Mouse (Mus musculus): Measurements from ENCODE around the gene Omt2b. TPM values are rescaled to one million over a fixed set of nuclear protein-coding genes. Genes with fewer than 3 reads are reported as not detected.
A peak's percentile ranks its signal among the peaks of the same experiment; 100 is the strongest.

The Omt2b gene
- polyA plus RNA-seq, 1 experiment from 2014 or later = not detected

- Histone ChIP-seq H3K4me3 (replicated peaks) (no peak overlapping the region), H3K4me2 (no peak overlapping the region), H3K36me3 (no peaks in the 10 kb centered on the region), H3K9me3 (replicated peaks) (no peaks in the 10 kb centered on the region), H3K9ac (no peak overlapping the region), H3K27ac (no peak overlapping the region), H3K4me1 (replicated peaks) (no peaks in the 10 kb centered on the region), H3K27me3 (no peaks in the 10 kb centered on the region)
- WGBS (ENCODE audit: insufficient replicate concordance) = 73% methylated on average over 7 of the region's 7 CpGs
- ATAC-seq (ENCODE audit: low read depth) = no peak
- DNase-seq = no peak
These were observed 42.4 kb downstream of the Omt2b start for GRCm38 (mm10) chr9:78369786-78370185.

- H3K27ac ChIP-seq = no peak overlapping the region
- ATAC-seq (ENCODE audit: low read depth) (no peak), DNase-seq (no peak)
- H3K36me3 ChIP-seq = no peaks in the 10 kb centered on the region
- H3K27me3 ChIP-seq = peaks cover 3% of the 10 kb centered on the region; the same call in 1 of the 2 replicates
- H3K9ac ChIP-seq = no peak overlapping the region
- no peaks in the 10 kb centered on the region for H3K4me1 ChIP-seq (replicated peaks)
- H3K9me3 ChIP-seq (replicated peaks) = no peaks in the 10 kb centered on the region
- H3K4me3 ChIP-seq (replicated peaks) = no peak overlapping the region
- H3K4me2 ChIP-seq = no peak overlapping the region
- WGBS (ENCODE audit: insufficient replicate concordance) = 68% methylated on average over 3 of the region's 3 CpGs
These were observed 44.1 kb downstream of the Omt2b start for GRCm38 (mm10) chr9:78371441-78371840.

- no peaks in the 10 kb centered on the region for H3K9me3 ChIP-seq (replicated peaks)
- ATAC-seq (ENCODE audit: low read depth) (no peak), DNase-seq (no peak)
- no peak overlapping the region for H3K4me2 ChIP-seq
- H3K9ac ChIP-seq = no peak overlapping the region
- H3K27ac ChIP-seq = no peak overlapping the region
- H3K36me3 ChIP-seq = no peaks in the 10 kb centered on the region
- H3K4me3 ChIP-seq (replicated peaks) = no peak overlapping the region
- no peaks in the 10 kb centered on the region for H3K4me1 ChIP-seq (replicated peaks)
- WGBS (ENCODE audit: insufficient replicate concordance) = 61% methylated on average over 10 of the region's 10 CpGs
- H3K27me3 ChIP-seq = peaks cover 9% of the 10 kb centered on the region
These were observed 45.6 kb downstream of the Omt2b start for GRCm38 (mm10) chr9:78372827-78373504.

GRCm38 (mm10) chr9:78374397-78374796, 47.0 kb downstream of the Omt2b start:
- Histone ChIP-seq H3K4me2 (no peak overlapping the region), H3K4me3 (replicated peaks) (no peak overlapping the region), H3K4me1 (replicated peaks) (no peaks in the 10 kb centered on the region), H3K36me3 (no peaks in the 10 kb centered on the region), H3K27me3 (peaks cover 22% of the 10 kb centered on the region), H3K9ac (no peak overlapping the region), H3K9me3 (replicated peaks) (no peaks in the 10 kb centered on the region), H3K27ac (no peak overlapping the region)
- WGBS (ENCODE audit: insufficient replicate concordance) = 45% methylated on average over 5 of the region's 5 CpGs
- ATAC-seq (ENCODE audit: low read depth) (no peak), DNase-seq (no peak)

DNA sequence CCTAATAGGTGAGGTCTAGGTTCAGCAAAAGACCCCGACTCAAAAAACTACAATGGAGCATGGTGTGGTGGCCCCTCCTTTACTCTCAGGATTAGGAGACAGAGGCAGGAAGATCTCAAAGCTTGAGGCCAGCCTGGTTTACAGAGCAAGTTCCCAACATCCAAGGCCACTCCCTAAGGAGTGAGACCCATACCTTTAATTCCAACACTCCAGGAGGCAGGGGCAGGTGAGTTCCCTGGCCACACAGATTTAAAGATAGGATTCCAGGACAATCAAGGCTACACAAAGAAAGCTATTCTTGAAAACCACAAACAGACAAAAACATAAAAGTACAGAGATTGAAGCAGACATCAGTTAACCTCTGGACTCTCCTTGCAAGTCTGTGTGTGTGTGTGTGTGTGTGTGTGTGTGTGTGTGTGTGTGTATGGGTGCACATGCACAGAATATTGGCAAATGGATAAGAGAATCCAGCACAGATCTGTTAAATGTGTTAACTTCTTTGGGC, 47.5 kb downstream of the Omt2b start:
- ATAC-seq (ENCODE audit: low read depth) (no peak), DNase-seq (no peak)
- WGBS (ENCODE audit: insufficient replicate concordance) = 48% methylated on average over 1 of the region's 1 CpGs
- H3K4me1 ChIP-seq (replicated peaks) = no peaks in the 10 kb centered on the region
- peaks cover 27% of the 10 kb centered on the region for H3K27me3 ChIP-seq
- no peak overlapping the region for H3K4me3 ChIP-seq (replicated peaks)
- H3K4me2 ChIP-seq = no peak overlapping the region
- no peaks in the 10 kb centered on the region for H3K9me3 ChIP-seq (replicated peaks)
- no peak overlapping the region for H3K27ac ChIP-seq
- H3K9ac ChIP-seq = no peak overlapping the region
- H3K36me3 ChIP-seq = no peaks in the 10 kb centered on the region

GRCm38 (mm10) chr9:78375486-78375885, 48.1 kb downstream of the Omt2b start:
- Histone ChIP-seq H3K36me3 (no peaks in the 10 kb centered on the region), H3K4me2 (no peak overlapping the region), H3K9me3 (replicated peaks) (no peaks in the 10 kb centered on the region), H3K4me3 (replicated peaks) (no peak overlapping the region), H3K27ac (no peak overlapping the region), H3K27me3 (peaks cover 29% of the 10 kb centered on the region), H3K4me1 (replicated peaks) (no peaks in the 10 kb centered on the region), H3K9ac (no peak overlapping the region)
- ATAC-seq (ENCODE audit: low read depth) = no peak
- DNase-seq = no peak
- WGBS (ENCODE audit: insufficient replicate concordance) = 63% methylated on average over 4 of the region's 4 CpGs

DNA sequence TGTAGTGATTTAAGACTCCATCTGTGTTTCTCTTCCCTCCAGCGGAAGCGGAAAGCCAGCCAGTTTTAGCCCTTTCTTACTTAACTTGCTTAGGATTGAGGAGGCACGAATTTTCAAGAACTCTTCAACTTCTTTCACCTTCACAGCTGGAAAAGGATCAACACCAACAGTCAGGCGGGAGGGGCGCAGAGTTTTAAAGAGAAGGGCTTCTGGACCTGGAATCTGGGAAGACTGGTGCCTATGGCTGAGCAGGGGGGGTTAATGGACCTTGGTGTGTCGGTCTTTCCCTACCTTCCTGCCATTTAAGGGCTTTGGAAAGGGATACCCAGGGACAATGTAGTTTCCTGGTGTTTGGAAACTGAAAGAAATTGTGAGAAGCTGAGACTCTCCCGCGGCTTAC, 50.2 kb downstream of the Omt2b start:
- no peak overlapping the region for H3K27ac ChIP-seq
- ATAC-seq (ENCODE audit: low read depth) (no peak), DNase-seq (no peak)
- H3K36me3 ChIP-seq = no peaks in the 10 kb centered on the region
- H3K27me3 ChIP-seq = peaks cover 29% of the 10 kb centered on the region
- no peak overlapping the region for H3K4me2 ChIP-seq
- no peak overlapping the region for H3K9ac ChIP-seq
- H3K4me1 ChIP-seq (replicated peaks) = no peaks in the 10 kb centered on the region
- H3K4me3 ChIP-seq (replicated peaks) = no peak overlapping the region
- no peaks in the 10 kb centered on the region for H3K9me3 ChIP-seq (replicated peaks)
- WGBS (ENCODE audit: insufficient replicate concordance) = 40% methylated on average over 8 of the region's 8 CpGs

GRCm38 (mm10) chr9:78378113-78378785, 50.9 kb downstream of the Omt2b start, which contains the start of gene Ooep:
Ooep (minus strand) TSS chr9:78378725.
- Histone ChIP-seq H3K9me3 (replicated peaks) (no peaks in the 10 kb centered on the region), H3K9ac (no peak within 1 kb of the TSS), H3K27ac (no peak within 1 kb of the TSS), H3K36me3 (no peaks in the 10 kb centered on the region), H3K27me3 (peaks cover 29% of the 10 kb centered on the region), H3K4me3 (replicated peaks) (no peak within 1 kb of the TSS; the same call in 1 of the 2 replicates), H3K4me2 (peak within 1 kb of the TSS; percentile 43), H3K4me1 (replicated peaks) (no peaks in the 10 kb centered on the region)
- WGBS (ENCODE audit: insufficient replicate concordance) = 6% methylated on average over 23 of the region's 23 CpGs
- DNase-seq = no peak
- no peak for ATAC-seq (ENCODE audit: low read depth)

Other genes starting within 250 kb of the Omt2b start
- 68.7 and 72.5 TPM in 2 replicates for gene Fbxo9, start 218.5 kb upstream of the Omt2b start, polyA plus RNA-seq (2015; fragmentation: Nextera tagmentation; extraction: Ambion mirVana)
- 4.7 and 6.7 TPM in 2 replicates for gene Ick, start 218.4 kb upstream of the Omt2b start, polyA plus RNA-seq (2015; fragmentation: Nextera tagmentation; extraction: Ambion mirVana)
- 23.3 and 27.8 TPM in 2 replicates for gene Gsta4, start 144.8 kb upstream of the Omt2b start, polyA plus RNA-seq (2015; fragmentation: Nextera tagmentation; extraction: Ambion mirVana)
- gene Gsta1, start 96.9 kb upstream of the Omt2b start, polyA plus RNA-seq (2015; fragmentation: Nextera tagmentation; extraction: Ambion mirVana) = 0.17 TPM in 1 of 2 replicates, not detected in the other
- gene Gm3776, start 70.5 kb upstream of the Omt2b start, polyA plus RNA-seq (2015; fragmentation: Nextera tagmentation; extraction: Ambion mirVana) = not detected in 2 replicates
- not detected in 2 replicates for gene Gm10639, start 37.7 kb upstream of the Omt2b start, polyA plus RNA-seq (2015; fragmentation: Nextera tagmentation; extraction: Ambion mirVana)
- not detected in 2 replicates for gene Omt2a, start 12.8 kb upstream of the Omt2b start, polyA plus RNA-seq (2015; fragmentation: Nextera tagmentation; extraction: Ambion mirVana)
- gene Gsta2, start 28.2 kb downstream of the Omt2b start, polyA plus RNA-seq (2015; fragmentation: Nextera tagmentation; extraction: Ambion mirVana) = 0.23 TPM in 1 of 2 replicates, not detected in the other
- gene Dppa5a, start 40.6 kb downstream of the Omt2b start, polyA plus RNA-seq (2015; fragmentation: Nextera tagmentation; extraction: Ambion mirVana) = not detected in 2 replicates
- 0.08 and 0.12 TPM in 2 replicates for gene Ooep, start 51.1 kb downstream of the Omt2b start, polyA plus RNA-seq (2015; fragmentation: Nextera tagmentation; extraction: Ambion mirVana)
- not detected in 2 replicates for gene Ddx43, start 68.2 kb downstream of the Omt2b start, polyA plus RNA-seq (2015; fragmentation: Nextera tagmentation; extraction: Ambion mirVana)
- gene Cgas, start 115.6 kb downstream of the Omt2b start, polyA plus RNA-seq (2015; fragmentation: Nextera tagmentation; extraction: Ambion mirVana) = 1.0 TPM in 2 replicates
- 23.4 and 25.9 TPM in 2 replicates for gene Mto1, start 120.6 kb downstream of the Omt2b start, polyA plus RNA-seq (2015; fragmentation: Nextera tagmentation; extraction: Ambion mirVana)
- gene Gm17324, start 121.2 kb downstream of the Omt2b start, polyA plus RNA-seq (2015; fragmentation: Nextera tagmentation; extraction: Ambion mirVana) = 0.33 and 0.64 TPM in 2 replicates
- gene Eef1a1, start 161.6 kb downstream of the Omt2b start, polyA plus RNA-seq (2015; fragmentation: Nextera tagmentation; extraction: Ambion mirVana) = 2,607 and 2,711 TPM in 2 replicates

Measured in liver, embryonic 13.5 days (tissue).